Mouse (Mus musculus): ENCODE results near the gene Frmd6. TPM values are rescaled to one million over a fixed set of nuclear protein-coding genes. Genes with fewer than 3 reads are reported as not detected.

Gene Frmd6
- polyA plus RNA-seq, 1 experiment from 2014 or later = 27.8 TPM

GRCm38 (mm10) chr12:70800086-70800485, 25.2 kb upstream of the Frmd6 start:
- peaks cover 3% of the 10 kb centered on the region; the same call in 1 of the 2 replicates for H3K4me1 ChIP-seq (ENCODE audit: control insufficient read depth, insufficient read depth, low read length)
- ATAC-seq (ENCODE audit: insufficient read depth, low FRiP score, low TSS enrichment) (no peak), DNase-seq (ENCODE audit: low spot score) (no peak)
- no peaks in the 10 kb centered on the region for H3K36me3 ChIP-seq (ENCODE audit: control insufficient read depth, insufficient read depth, low read length)
- no peaks in the 10 kb centered on the region for H3K27me3 ChIP-seq (ENCODE audit: control insufficient read depth, insufficient read depth, low read length)
- no peak overlapping the region for H3K9ac ChIP-seq (ENCODE audit: low read length)
- no peak overlapping the region for H3K27ac ChIP-seq (ENCODE audit: low read depth, low read length)
- 85% methylated on average over 8 of the region's 8 CpGs for WGBS
- H3K4me2 ChIP-seq (ENCODE audit: low read depth) = no peak overlapping the region
- no peaks in the 10 kb centered on the region for H3K9me3 ChIP-seq (ENCODE audit: control insufficient read depth, low read length)
- H3K4me3 ChIP-seq (ENCODE audit: low read depth, low read length) = no peak overlapping the region

GRCm38 (mm10) chr12:70801361-70801760, 24.0 kb upstream of the Frmd6 start:
- Histone ChIP-seq H3K27ac (ENCODE audit: low read depth, low read length) (no peak overlapping the region), H3K4me2 (ENCODE audit: low read depth) (no peak overlapping the region), H3K4me3 (ENCODE audit: low read depth, low read length) (no peak overlapping the region), H3K9ac (ENCODE audit: low read length) (no peak overlapping the region), H3K4me1 (ENCODE audit: control insufficient read depth, insufficient read depth, low read length) (peaks cover 3% of the 10 kb centered on the region; the same call in 1 of the 2 replicates), H3K9me3 (ENCODE audit: control insufficient read depth, low read length) (no peaks in the 10 kb centered on the region), H3K36me3 (ENCODE audit: control insufficient read depth, insufficient read depth, low read length) (no peaks in the 10 kb centered on the region), H3K27me3 (ENCODE audit: control insufficient read depth, insufficient read depth, low read length) (no peaks in the 10 kb centered on the region)
- ATAC-seq (ENCODE audit: insufficient read depth, low FRiP score, low TSS enrichment) (no peak), DNase-seq (ENCODE audit: low spot score) (no peak)
- WGBS = 85% methylated on average over 8 of the region's 8 CpGs

GRCm38 (mm10) chr12:70803494-70803893, 21.8 kb upstream of the Frmd6 start:
- Histone ChIP-seq H3K4me2 (ENCODE audit: low read depth) (no peak overlapping the region), H3K9ac (ENCODE audit: low read length) (no peak overlapping the region), H3K36me3 (ENCODE audit: control insufficient read depth, insufficient read depth, low read length) (no peaks in the 10 kb centered on the region), H3K27me3 (ENCODE audit: control insufficient read depth, insufficient read depth, low read length) (no peaks in the 10 kb centered on the region), H3K9me3 (ENCODE audit: control insufficient read depth, low read length) (no peaks in the 10 kb centered on the region), H3K27ac (ENCODE audit: low read depth, low read length) (no peak overlapping the region), H3K4me1 (ENCODE audit: control insufficient read depth, insufficient read depth, low read length) (peaks cover 3% of the 10 kb centered on the region; the same call in 1 of the 2 replicates), H3K4me3 (ENCODE audit: low read depth, low read length) (no peak overlapping the region)
- DNase-seq (ENCODE audit: low spot score) (no peak), ATAC-seq (ENCODE audit: insufficient read depth, low FRiP score, low TSS enrichment) (no peak)
- 83% methylated on average over 4 of the region's 4 CpGs for WGBS

GRCm38 (mm10) chr12:70804989-70805388, 20.3 kb upstream of the Frmd6 start:
- DNase-seq (ENCODE audit: low spot score) = no peak
- WGBS = 73% methylated on average over 2 of the region's 2 CpGs
- no peaks in the 10 kb centered on the region for H3K4me1 ChIP-seq (ENCODE audit: control insufficient read depth, insufficient read depth, low read length)
- ATAC-seq (ENCODE audit: insufficient read depth, low FRiP score, low TSS enrichment) = no peak
- no peak overlapping the region for H3K4me2 ChIP-seq (ENCODE audit: low read depth)
- no peaks in the 10 kb centered on the region for H3K27me3 ChIP-seq (ENCODE audit: control insufficient read depth, insufficient read depth, low read length)
- no peaks in the 10 kb centered on the region for H3K9me3 ChIP-seq (ENCODE audit: control insufficient read depth, low read length)
- no peaks in the 10 kb centered on the region for H3K36me3 ChIP-seq (ENCODE audit: control insufficient read depth, insufficient read depth, low read length)
- no peak overlapping the region for H3K9ac ChIP-seq (ENCODE audit: low read length)
- no peak overlapping the region for H3K27ac ChIP-seq (ENCODE audit: low read depth, low read length)
- no peak overlapping the region for H3K4me3 ChIP-seq (ENCODE audit: low read depth, low read length)

- WGBS = 52% methylated on average over 5 of the region's 5 CpGs
- H3K27me3 ChIP-seq (ENCODE audit: control insufficient read depth, insufficient read depth, low read length) = no peaks in the 10 kb centered on the region
- no peak overlapping the region for H3K9ac ChIP-seq (ENCODE audit: low read length)
- no peaks in the 10 kb centered on the region for H3K9me3 ChIP-seq (ENCODE audit: control insufficient read depth, low read length)
- ATAC-seq (ENCODE audit: insufficient read depth, low FRiP score, low TSS enrichment) (no peak), DNase-seq (ENCODE audit: low spot score) (no peak)
- no peaks in the 10 kb centered on the region for H3K4me1 ChIP-seq (ENCODE audit: control insufficient read depth, insufficient read depth, low read length)
- no peak overlapping the region for H3K27ac ChIP-seq (ENCODE audit: low read depth, low read length)
- H3K4me2 ChIP-seq (ENCODE audit: low read depth) = no peak overlapping the region
- H3K4me3 ChIP-seq (ENCODE audit: low read depth, low read length) = no peak overlapping the region
- H3K36me3 ChIP-seq (ENCODE audit: control insufficient read depth, insufficient read depth, low read length) = no peaks in the 10 kb centered on the region
Observed at GRCm38 (mm10) chr12:70807543-70807942, 17.8 kb upstream of the Frmd6 start.

- H3K4me1 ChIP-seq (ENCODE audit: control insufficient read depth, insufficient read depth, low read length) = no peaks in the 10 kb centered on the region
- no peak overlapping the region for H3K27ac ChIP-seq (ENCODE audit: low read depth, low read length)
- H3K27me3 ChIP-seq (ENCODE audit: control insufficient read depth, insufficient read depth, low read length) = no peaks in the 10 kb centered on the region
- no peak for ATAC-seq (ENCODE audit: insufficient read depth, low FRiP score, low TSS enrichment)
- no peaks in the 10 kb centered on the region for H3K36me3 ChIP-seq (ENCODE audit: control insufficient read depth, insufficient read depth, low read length)
- no peak overlapping the region for H3K4me3 ChIP-seq (ENCODE audit: low read depth, low read length)
- H3K9ac ChIP-seq (ENCODE audit: low read length) = no peak overlapping the region
- 71% methylated on average over 6 of the region's 6 CpGs for WGBS
- no peak overlapping the region for H3K4me2 ChIP-seq (ENCODE audit: low read depth)
- no peak for DNase-seq (ENCODE audit: low spot score)
- H3K9me3 ChIP-seq (ENCODE audit: control insufficient read depth, low read length) = no peaks in the 10 kb centered on the region
Observed at GRCm38 (mm10) chr12:70807975-70808374, 17.3 kb upstream of the Frmd6 start.

GRCm38 (mm10) chr12:70809957-70810356, 15.4 kb upstream of the Frmd6 start:
- H3K27ac ChIP-seq (ENCODE audit: low read depth, low read length) = no peak overlapping the region
- H3K9ac ChIP-seq (ENCODE audit: low read length) = no peak overlapping the region
- WGBS = 86% methylated on average over 2 of the region's 2 CpGs
- H3K4me2 ChIP-seq (ENCODE audit: low read depth) = no peak overlapping the region
- ATAC-seq (ENCODE audit: insufficient read depth, low FRiP score, low TSS enrichment) = no peak
- H3K4me3 ChIP-seq (ENCODE audit: low read depth, low read length) = no peak overlapping the region
- no peak for DNase-seq (ENCODE audit: low spot score)
- no peaks in the 10 kb centered on the region for H3K27me3 ChIP-seq (ENCODE audit: control insufficient read depth, insufficient read depth, low read length)
- no peaks in the 10 kb centered on the region for H3K9me3 ChIP-seq (ENCODE audit: control insufficient read depth, low read length)
- H3K36me3 ChIP-seq (ENCODE audit: control insufficient read depth, insufficient read depth, low read length) = no peaks in the 10 kb centered on the region
- H3K4me1 ChIP-seq (ENCODE audit: control insufficient read depth, insufficient read depth, low read length) = no peaks in the 10 kb centered on the region

- Histone ChIP-seq H3K4me2 (ENCODE audit: low read depth) (no peak overlapping the region), H3K4me3 (ENCODE audit: low read depth, low read length) (no peak overlapping the region), H3K27ac (ENCODE audit: low read depth, low read length) (no peak overlapping the region), H3K36me3 (ENCODE audit: control insufficient read depth, insufficient read depth, low read length) (no peaks in the 10 kb centered on the region), H3K4me1 (ENCODE audit: control insufficient read depth, insufficient read depth, low read length) (no peaks in the 10 kb centered on the region), H3K9ac (ENCODE audit: low read length) (no peak overlapping the region), H3K9me3 (ENCODE audit: control insufficient read depth, low read length) (no peaks in the 10 kb centered on the region), H3K27me3 (ENCODE audit: control insufficient read depth, insufficient read depth, low read length) (no peaks in the 10 kb centered on the region)
- no peak for ATAC-seq (ENCODE audit: insufficient read depth, low FRiP score, low TSS enrichment)
- 84% methylated on average over 6 of the region's 6 CpGs for WGBS
- no peak for DNase-seq (ENCODE audit: low spot score)
Observed at GRCm38 (mm10) chr12:70811772-70812171, 13.5 kb upstream of the Frmd6 start.

- DNase-seq (ENCODE audit: low spot score) (no peak), ATAC-seq (ENCODE audit: insufficient read depth, low FRiP score, low TSS enrichment) (no peak)
- Histone ChIP-seq H3K4me3 (ENCODE audit: low read depth, low read length) (no peak overlapping the region), H3K9ac (ENCODE audit: low read length) (no peak overlapping the region), H3K36me3 (ENCODE audit: control insufficient read depth, insufficient read depth, low read length) (no peaks in the 10 kb centered on the region), H3K4me2 (ENCODE audit: low read depth) (no peak overlapping the region), H3K27me3 (ENCODE audit: control insufficient read depth, insufficient read depth, low read length) (no peaks in the 10 kb centered on the region), H3K27ac (ENCODE audit: low read depth, low read length) (no peak overlapping the region), H3K9me3 (ENCODE audit: control insufficient read depth, low read length) (no peaks in the 10 kb centered on the region), H3K4me1 (ENCODE audit: control insufficient read depth, insufficient read depth, low read length) (no peaks in the 10 kb centered on the region)
- 82% methylated on average over 6 of the region's 6 CpGs for WGBS
Observed at GRCm38 (mm10) chr12:70812176-70812575, 13.1 kb upstream of the Frmd6 start.

All from neural tube, embryonic 11.5 days (tissue).